Mouse (Mus musculus) embryonic facial prominence, embryonic 10.5 days (tissue): Measurements from ENCODE around the gene Rbfox3. TPM values are rescaled to one million over a fixed set of nuclear protein-coding genes. Genes with fewer than 3 reads are reported as not detected.
A peak's percentile ranks its signal among the peaks of the same experiment; 100 is the strongest.

Experiments
- DNase-seq: peaks from one replicate; pipeline ENCODE4 v3.0.0-alpha.2; 2017; ENCODE audit warnings: low spot score
- H3K27ac ChIP-seq: fragments of 300-500 bp; sonication (generic); replicated peaks from 2 replicates; pipeline ENCODE4 v1.5.1; 2016; ENCODE audit warnings: mild to moderate bottlenecking
- H3K27me3 ChIP-seq: fragments of 300-500 bp; sonication (generic); replicated peaks from 2 replicates; pipeline ENCODE4 v1.6.1; 2016; ENCODE audit warnings: low read depth, mild to moderate bottlenecking; ENCODE audit not compliant: poor library complexity, severe bottlenecking
- H3K36me3 ChIP-seq: fragments of 300-500 bp; sonication (generic); replicated peaks from 2 replicates; pipeline ENCODE4 v1.6.1; 2016; ENCODE audit warnings: mild to moderate bottlenecking, moderate library complexity
- H3K4me1 ChIP-seq: fragments of 300-500 bp; sonication (generic); 2 replicates; pipeline ENCODE4 v1.6.1; 2016
- H3K4me3 ChIP-seq: fragments of 300-500 bp; sonication (generic); 2 replicates; pipeline ENCODE4 v1.5.1; 2016; ENCODE audit warnings: mild to moderate bottlenecking, moderate library complexity
- H3K9me3 ChIP-seq: fragments of 300-500 bp; sonication (generic); 2 replicates; pipeline ENCODE4 v1.6.1; 2016; ENCODE audit warnings: mild to moderate bottlenecking
- WGBS: fragments of 180-500 bp; shearing (Covaris S2); methylation state at CpG from one replicate; pipeline ENCODE4 v1.1.7; 2016; 5-methylcytosine and 5-hydroxymethylcytosine counted together
- polyA plus RNA-seq: library from polyadenylated mRNA; unstranded; fragments of >200 nt; fragmentation: Nextera tagmentation; extraction: Ambion mirVana; gene quantifications from 2 replicates; pipeline ENCODE4 v1.2.1, GENCODE M21; 2016

Gene Rbfox3
- polyA plus RNA-seq, 1 experiment from 2014 or later, result 2.3 TPM

DNA sequence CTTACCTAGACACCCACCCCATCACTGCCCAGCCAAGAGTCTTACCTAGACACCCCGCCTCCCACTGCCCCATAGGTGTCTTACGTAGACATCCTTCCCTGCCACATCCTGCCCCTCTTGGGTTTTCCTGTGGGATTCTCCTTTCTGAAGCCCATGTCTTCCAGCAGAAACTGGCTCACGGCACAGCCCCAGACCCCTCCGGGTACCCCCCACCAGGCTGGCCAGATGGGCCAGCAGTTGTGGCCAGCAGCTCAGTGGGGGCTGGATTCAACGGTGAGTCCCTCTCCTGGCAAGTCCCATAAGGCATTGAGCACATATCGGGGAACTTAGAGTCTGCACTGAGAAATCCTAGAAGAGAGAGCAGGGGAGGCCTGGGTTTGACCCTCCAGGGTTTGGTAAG, 425.1 kb downstream of the Rbfox3 start:
- 84% methylated on average over 6 of the region's 6 CpGs for WGBS
- Histone ChIP-seq H3K27me3 (peaks cover 19% of the 10 kb centered on the region), H3K4me1 (peaks cover 32% of the 10 kb centered on the region)

DNA sequence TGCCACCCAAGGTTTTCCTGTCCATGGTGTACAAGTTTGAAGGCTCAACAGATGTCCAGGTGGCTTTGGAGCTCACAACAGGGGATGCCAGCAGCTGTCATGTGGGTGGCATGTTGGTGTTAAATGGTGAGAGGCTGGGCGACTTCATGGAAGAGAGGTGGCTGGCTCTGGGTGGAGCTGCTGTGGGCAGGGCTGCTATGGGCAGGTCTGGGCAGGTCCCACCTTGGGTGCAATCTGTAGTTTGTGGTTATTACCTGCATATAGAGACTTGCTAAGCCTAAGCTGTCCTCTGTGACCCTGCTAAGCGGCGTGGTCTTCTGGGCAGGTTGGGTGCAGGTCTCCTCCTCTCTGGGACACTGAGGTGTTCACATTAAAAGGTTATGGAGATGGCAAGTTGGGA, 425.6 kb downstream of the Rbfox3 start:
- Histone ChIP-seq H3K4me1 (peaks cover 31% of the 10 kb centered on the region), H3K36me3 (peaks cover 60% of the 10 kb centered on the region), H3K4me3 (no peak overlapping the region), H3K27ac (no peak overlapping the region), H3K27me3 (peaks cover 18% of the 10 kb centered on the region), H3K9me3 (no peaks in the 10 kb centered on the region)
- 85% methylated on average over 3 of the region's 3 CpGs for WGBS
- no peak for DNase-seq

More for the DNA sequence above, 425.1 kb downstream of the Rbfox3 start:
- Histone ChIP-seq H3K36me3 (peaks cover 56% of the 10 kb centered on the region), H3K4me3 (no peak overlapping the region), H3K9me3 (no peaks in the 10 kb centered on the region), H3K27ac (no peak overlapping the region)
- no peak for DNase-seq

DNA sequence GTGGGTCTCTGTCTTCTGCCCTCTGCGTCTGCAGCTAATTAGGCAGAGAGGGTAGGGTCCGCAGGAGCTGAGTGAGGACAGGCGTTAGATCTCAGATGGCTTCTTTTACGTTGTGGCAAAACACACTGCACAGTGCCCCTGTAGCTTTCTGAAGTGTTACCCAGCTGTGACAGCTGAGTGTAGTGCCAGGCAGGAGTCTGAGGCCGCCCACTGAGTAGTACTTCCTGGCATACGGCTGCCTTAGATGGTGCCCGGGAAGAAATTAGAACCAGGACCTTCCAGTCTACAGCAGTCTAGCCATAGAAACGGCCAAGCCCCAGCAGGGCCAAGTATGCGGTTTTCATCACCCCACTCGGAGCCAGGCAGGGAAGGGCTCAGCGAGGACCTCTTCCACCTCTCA, 426.1 kb downstream of the Rbfox3 start:
- Histone ChIP-seq H3K4me3 (no peak overlapping the region), H3K9me3 (no peaks in the 10 kb centered on the region), H3K4me1 (peaks cover 27% of the 10 kb centered on the region), H3K27me3 (peaks cover 17% of the 10 kb centered on the region), H3K36me3 (peaks cover 60% of the 10 kb centered on the region), H3K27ac (no peak overlapping the region)
- 63% methylated on average over 11 of the region's 11 CpGs for WGBS
- DNase-seq, result no peak

DNA sequence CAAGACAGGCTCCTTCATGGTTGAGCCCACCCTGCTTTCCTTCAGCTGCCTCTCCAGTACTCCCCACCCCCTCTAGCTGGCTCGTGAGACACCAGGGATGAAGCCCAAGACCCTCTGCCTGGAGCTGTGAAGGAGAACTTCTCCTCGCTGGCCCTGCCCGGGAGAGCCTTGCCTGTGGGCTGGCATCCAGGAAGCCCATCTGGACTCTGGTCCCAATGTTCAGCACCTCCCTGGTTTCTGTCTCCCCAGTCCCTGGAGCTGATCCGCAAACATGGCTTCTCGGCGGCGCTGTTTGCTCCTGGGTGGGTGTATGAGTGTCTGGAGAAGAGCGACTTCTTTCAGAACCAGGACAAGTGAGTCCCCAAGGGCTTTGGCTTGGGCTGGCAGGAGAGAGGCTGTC, 427.2 kb downstream of the Rbfox3 start:
- Histone ChIP-seq H3K4me3 (no peak overlapping the region), H3K36me3 (peaks cover 71% of the 10 kb centered on the region), H3K27ac (no peak overlapping the region), H3K4me1 (peaks cover 28% of the 10 kb centered on the region), H3K27me3 (peaks cover 5% of the 10 kb centered on the region), H3K9me3 (no peaks in the 10 kb centered on the region)
- no peak for DNase-seq
- WGBS, result 83% methylated on average over 8 of the region's 8 CpGs

DNA sequence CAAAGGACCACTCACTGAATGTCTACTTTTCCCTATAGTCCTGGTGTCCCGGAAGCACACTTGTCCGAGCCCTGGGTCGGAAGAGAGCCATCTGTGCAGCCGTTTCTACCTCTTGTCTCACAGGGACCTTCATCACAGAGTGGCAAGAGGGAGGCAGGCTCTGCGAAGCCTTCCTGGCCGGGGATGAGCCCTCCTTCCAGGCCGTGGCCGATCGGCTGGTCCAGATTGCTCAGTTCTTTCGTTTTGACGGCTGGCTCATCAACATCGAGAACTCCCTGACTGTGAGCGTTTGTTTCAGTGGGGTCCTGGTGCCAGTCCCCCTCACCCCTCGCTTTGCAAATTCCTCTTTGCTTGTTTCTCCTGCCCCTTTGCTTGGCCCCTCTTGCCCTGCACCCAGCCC, 429.6 kb downstream of the Rbfox3 start:
- DNase-seq, result no peak
- H3K36me3 ChIP-seq, result peaks cover 63% of the 10 kb centered on the region
- 86% methylated on average over 14 of the region's 14 CpGs for WGBS
- no peaks in the 10 kb centered on the region for H3K27me3 ChIP-seq
- no peaks in the 10 kb centered on the region for H3K9me3 ChIP-seq
- H3K27ac ChIP-seq, result no peak overlapping the region
- no peak overlapping the region for H3K4me3 ChIP-seq
- peaks cover 39% of the 10 kb centered on the region for H3K4me1 ChIP-seq

GRCm38 (mm10) chr11:118481231-118481630, 430.2 kb downstream of the Rbfox3 start:
- 95% methylated on average over 11 of the region's 11 CpGs for WGBS
- Histone ChIP-seq H3K27ac (no peak overlapping the region), H3K9me3 (no peaks in the 10 kb centered on the region), H3K4me3 (no peak overlapping the region), H3K27me3 (no peaks in the 10 kb centered on the region), H3K36me3 (peaks cover 58% of the 10 kb centered on the region), H3K4me1 (peaks cover 39% of the 10 kb centered on the region)
- no peak for DNase-seq

- H3K4me3 ChIP-seq, result no peak overlapping the region
- H3K36me3 ChIP-seq, result peaks cover 45% of the 10 kb centered on the region
- no peak overlapping the region for H3K27ac ChIP-seq
- H3K4me1 ChIP-seq, result peaks cover 28% of the 10 kb centered on the region
- 76% methylated on average over 12 of the region's 12 CpGs for WGBS
- H3K27me3 ChIP-seq, result no peaks in the 10 kb centered on the region
- no peaks in the 10 kb centered on the region for H3K9me3 ChIP-seq
- no peak for DNase-seq
These were observed 431.6 kb downstream of the Rbfox3 start for GRCm38 (mm10) chr11:118479776-118480175.

DNA sequence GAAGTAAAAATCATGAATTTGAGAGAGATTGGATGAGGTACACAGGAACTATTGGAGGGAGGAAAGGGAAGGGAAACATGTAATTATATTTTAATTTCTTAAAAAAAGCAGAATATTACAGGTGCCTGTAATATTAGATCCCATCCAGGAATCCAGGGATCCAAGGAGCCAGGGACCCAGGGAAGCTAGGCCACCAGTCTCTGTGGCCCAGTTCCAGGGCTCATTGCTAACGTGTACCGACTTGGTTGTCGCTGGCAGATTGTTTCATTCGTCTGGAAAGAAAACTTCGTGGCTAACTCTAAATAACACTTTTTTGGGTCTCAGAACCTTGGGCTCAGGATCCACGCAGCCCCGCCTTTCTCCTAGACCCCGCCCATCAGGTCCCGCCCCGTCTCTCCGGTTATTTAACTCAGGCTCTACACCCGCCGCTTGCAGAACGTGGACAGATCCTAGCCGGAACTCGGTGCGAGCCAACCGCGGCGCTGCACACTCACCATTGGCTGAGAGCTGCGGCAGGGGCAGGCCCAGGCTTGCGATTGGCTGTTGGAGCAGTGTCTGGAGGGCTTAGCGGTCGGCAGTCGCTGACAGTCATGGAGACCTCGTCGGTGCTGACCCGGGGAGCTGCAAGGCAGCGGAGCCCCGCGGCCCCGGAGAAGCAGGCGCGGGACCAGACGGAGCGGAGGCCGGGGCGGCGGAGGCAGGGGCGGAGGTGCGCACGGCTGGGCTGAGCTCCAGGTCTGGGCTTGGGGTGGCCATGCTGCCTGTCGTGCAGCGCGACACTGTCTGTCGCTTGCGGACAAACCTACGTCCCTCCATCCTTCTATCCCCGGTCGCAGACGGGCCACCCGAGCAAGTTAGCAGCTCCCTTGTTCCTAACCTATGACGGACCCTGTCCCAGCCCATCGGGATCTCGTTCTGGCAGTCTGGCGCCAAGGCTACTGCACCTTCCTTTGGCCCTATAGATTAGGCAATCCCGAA, 434.7 kb downstream of the Rbfox3 start, which contains the start of gene Engase:
Engase (plus strand) TSS at position 434 of the 978 bp plus-strand sequence.
- Histone ChIP-seq H3K36me3 (peaks cover 21% of the 10 kb centered on the region), H3K4me3 (peak within 1 kb of the TSS; percentile 88), H3K4me1 (peaks cover 16% of the 10 kb centered on the region), H3K27me3 (no peaks in the 10 kb centered on the region), H3K9me3 (no peaks in the 10 kb centered on the region), H3K27ac (peak within 1 kb of the TSS; percentile 86)
- peak; percentile 97 for DNase-seq
- 1% methylated on average over 57 of the region's 57 CpGs for WGBS

DNA sequence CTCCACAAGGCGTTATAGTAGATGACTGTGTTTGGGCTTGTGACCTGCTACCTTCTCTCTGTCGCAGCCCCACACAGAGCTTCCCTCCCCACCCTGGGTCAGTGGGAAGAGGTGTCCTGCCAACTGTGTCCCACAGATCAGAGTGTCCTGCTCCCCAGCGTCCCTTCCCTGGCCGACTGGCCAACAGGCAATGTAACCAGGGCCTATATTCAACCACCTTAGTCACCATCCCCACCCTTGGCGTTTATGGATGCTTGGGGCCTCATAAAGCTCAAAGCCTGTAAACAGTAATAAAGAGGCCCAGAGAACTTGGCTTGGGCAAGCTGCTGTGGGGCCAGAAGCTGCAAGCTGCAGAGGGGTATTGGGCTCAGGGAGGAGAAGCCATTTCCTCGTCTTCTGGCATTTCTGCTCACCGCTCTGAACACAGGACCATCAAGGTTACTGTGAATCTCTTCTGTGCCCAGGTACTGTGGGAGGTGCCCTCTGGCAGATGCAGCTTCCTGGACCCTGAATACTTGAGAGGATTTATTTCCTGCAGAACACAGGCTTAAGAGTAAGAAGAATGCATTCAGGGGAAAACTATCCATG, 435.8 kb downstream of the Rbfox3 start:
- H3K9me3 ChIP-seq, result no peaks in the 10 kb centered on the region
- 89% methylated on average over 7 of the region's 7 CpGs for WGBS

GRCm38 (mm10) chr11:118473842-118474500, 437.4 kb downstream of the Rbfox3 start:
- WGBS, result 82% methylated on average over 6 of the region's 6 CpGs
- Histone ChIP-seq H3K36me3 (peaks cover under 1% of the 10 kb centered on the region; the same call in 1 of the 2 replicates), H3K4me3 (no peak overlapping the region), H3K27me3 (no peaks in the 10 kb centered on the region), H3K4me1 (peaks cover 27% of the 10 kb centered on the region), H3K9me3 (no peaks in the 10 kb centered on the region), H3K27ac (no peak overlapping the region)
- DNase-seq, result no peak

More for the DNA sequence above, 435.8 kb downstream of the Rbfox3 start:
- peaks cover 19% of the 10 kb centered on the region for H3K4me1 ChIP-seq
- H3K4me3 ChIP-seq, result no peak overlapping the region
- DNase-seq, result no peak
- no peak overlapping the region for H3K27ac ChIP-seq
- peaks cover 13% of the 10 kb centered on the region; the same call in 1 of the 2 replicates for H3K36me3 ChIP-seq
- H3K27me3 ChIP-seq, result no peaks in the 10 kb centered on the region

DNA sequence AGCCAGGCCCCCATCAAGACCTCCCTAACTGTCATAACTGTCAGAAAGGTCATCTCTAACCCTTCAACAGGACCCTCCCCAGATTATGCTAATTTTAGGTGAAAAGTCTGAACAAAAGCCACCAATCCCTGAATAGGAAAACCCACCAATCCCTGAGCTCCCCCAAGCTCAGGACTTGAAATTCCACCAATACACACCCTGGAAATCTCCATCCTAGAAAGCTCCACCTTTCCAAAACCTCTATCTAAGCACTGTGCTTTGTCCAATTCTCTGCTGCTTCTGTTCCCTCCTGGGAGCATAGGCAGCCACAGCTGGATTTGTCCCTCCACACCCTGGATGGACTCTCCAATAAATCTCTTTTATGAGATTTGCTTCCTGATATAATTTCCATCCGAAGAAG, 438.2 kb downstream of the Rbfox3 start:
- H3K27ac ChIP-seq, result no peak overlapping the region
- H3K9me3 ChIP-seq, result no peaks in the 10 kb centered on the region
- no peak for DNase-seq
- H3K27me3 ChIP-seq, result no peaks in the 10 kb centered on the region
- H3K4me1 ChIP-seq, result peaks cover 27% of the 10 kb centered on the region
- H3K4me3 ChIP-seq, result no peak overlapping the region
- 88% methylated on average over 1 of the region's 1 CpGs for WGBS
- no peaks in the 10 kb centered on the region for H3K36me3 ChIP-seq

DNA sequence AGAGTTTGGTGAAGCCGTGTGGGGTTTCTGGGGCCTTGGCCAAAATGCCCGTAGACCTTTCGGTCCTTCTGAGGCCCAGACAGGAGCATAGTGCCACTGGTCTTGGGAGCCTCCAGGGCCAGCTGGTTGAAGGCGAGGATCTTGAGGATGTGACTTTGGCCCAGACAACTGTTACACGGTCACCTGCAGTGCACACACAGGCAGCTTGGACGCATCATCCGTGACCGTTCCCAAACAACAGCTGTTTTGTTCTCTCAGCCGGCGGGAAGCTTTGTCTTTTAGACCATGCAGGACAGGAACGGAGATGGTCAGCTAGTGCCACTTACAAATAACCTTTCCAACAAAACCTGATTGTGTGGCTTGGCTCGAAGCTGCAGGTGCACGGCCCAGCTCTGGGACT, 439.7 kb downstream of the Rbfox3 start:
- Histone ChIP-seq H3K36me3 (no peaks in the 10 kb centered on the region), H3K27me3 (no peaks in the 10 kb centered on the region), H3K9me3 (no peaks in the 10 kb centered on the region), H3K27ac (no peak overlapping the region; the same call in 1 of the 2 replicates), H3K4me1 (peaks cover 23% of the 10 kb centered on the region), H3K4me3 (no peak overlapping the region)
- 64% methylated on average over 13 of the region's 13 CpGs for WGBS
- DNase-seq, result peak; percentile 38
